Mouse (Mus musculus) lung, adult 2 months (tissue): ENCODE results near the gene B9d2. TPM values are rescaled to one million over a fixed set of nuclear protein-coding genes. Genes with fewer than 3 reads are reported as not detected.

Experiments used
- DNase-seq: peaks from one replicate; pipeline ENCODE4 v3.0.0; 2022
- H3K4me1 ChIP-seq: fragments of 200-500 bp; 2 replicates; pipeline ENCODE4 v1.6.1; 2011; ENCODE audit warnings: low read length; ENCODE audit not compliant: control insufficient read depth, insufficient read depth
- H3K4me3 ChIP-seq: fragments of 200-500 bp; replicated peaks from 2 replicates; pipeline ENCODE3; 2011; ENCODE audit warnings: low read depth, mild to moderate bottlenecking, control low read depth, low read length; ENCODE audit errors: extremely low read depth
- CTCF ChIP-seq: fragments of 200-500 bp; IDR thresholded peaks from 2 replicates; pipeline ENCODE4 v1.5.1; 2011; ENCODE audit warnings: mild to moderate bottlenecking, low read length, control low read depth; ENCODE audit not compliant: insufficient read depth
- POLR2A ChIP-seq: fragments of 200-500 bp; IDR thresholded peaks from 2 replicates; pipeline ENCODE4 v1.6.1; 2011; ENCODE audit warnings: low read depth, mild to moderate bottlenecking, control low read depth, low read length, borderline replicate concordance; ENCODE audit errors: extremely low read depth
- whole genome bisulfite sequencing: fragments of 180-500 bp; shearing (Covaris S2); methylation state at CpG from one replicate; pipeline ENCODE4 v1.1.7; 2018; 5-methylcytosine and 5-hydroxymethylcytosine counted together
- polyA plus RNA-seq: library from polyadenylated mRNA; depleted of rRNA; stranded (reverse); fragments of >200 nt; gene quantifications from 2 replicates; pipeline ENCODE4 v1.2.3, GENCODE M21; 2012

B9d2 gene
- polyA plus RNA-seq, 1 experiment: 53.4 TPM

- H3K4me1 ChIP-seq: peaks cover 4% of the 10 kb centered on the region
- DNase-seq: no peak
Observed at GRCm38 (mm10) chr7:25683474-25684180, 3.0 kb downstream of the B9d2 start.

GRCm38 (mm10) chr7:25684659-25685058 is 4.1 kb downstream of the B9d2 start:
- no peak for TF ChIP-seq POLR2A
- no peak for TF ChIP-seq CTCF
- Histone ChIP-seq H3K4me3 (no peak overlapping the region), H3K4me1 (peaks cover 4% of the 10 kb centered on the region)
- 89% methylated on average over 6 of the region's 6 CpGs for WGBS
- DNase-seq: no peak

More at GRCm38 (mm10) chr7:25683474-25684180, 3.0 kb downstream of the B9d2 start:
- TF ChIP-seq CTCF: no peak
- no peak for TF ChIP-seq POLR2A
- H3K4me3 ChIP-seq: no peak overlapping the region
- WGBS: 45% methylated on average over 7 of the region's 7 CpGs

GRCm38 (mm10) chr7:25685926-25686470 is 5.4 kb downstream of the B9d2 start:
- TF ChIP-seq POLR2A (no peak), CTCF (no peak)
- H3K4me1 ChIP-seq: peaks cover 4% of the 10 kb centered on the region

GRCm38 (mm10) chr7:25686680-25687531 is 6.3 kb downstream of the B9d2 start, which contains the start of gene Tgfb1:
TSS of gene Tgfb1 (plus strand) at chr7:25687002.
- WGBS: 1% methylated on average over 58 of the region's 69 CpGs
- H3K4me1 ChIP-seq: peaks cover 4% of the 10 kb centered on the region
- peak; percentile 83 for DNase-seq
- peak within 1 kb of the TSS; percentile 78 for H3K4me3 ChIP-seq
- TF ChIP-seq CTCF (peak; percentile 44; the same call in 1 of the 2 replicates), POLR2A (peak; percentile 50; the same call in 1 of the 2 replicates)

More at GRCm38 (mm10) chr7:25685926-25686470, 5.4 kb downstream of the B9d2 start:
- 77% methylated on average over 21 of the region's 21 CpGs for WGBS
- H3K4me3 ChIP-seq: peak overlapping the region; percentile 78
- DNase-seq: no peak

- peak; percentile 69 for DNase-seq
- WGBS: under 1% methylated on average over 47 of the region's 47 CpGs
Observed at GRCm38 (mm10) chr7:25687811-25688401, 7.3 kb downstream of the B9d2 start.

GRCm38 (mm10) chr7:25688810-25689586 is 8.4 kb downstream of the B9d2 start:
- WGBS: under 1% methylated on average over 52 of the region's 52 CpGs
- H3K4me1 ChIP-seq: peaks cover 4% of the 10 kb centered on the region
- peak overlapping the region; percentile 78 for H3K4me3 ChIP-seq
- TF ChIP-seq CTCF: no peak
- TF ChIP-seq POLR2A: no peak
- peak; percentile 73 for DNase-seq

More at GRCm38 (mm10) chr7:25687811-25688401, 7.3 kb downstream of the B9d2 start:
- Histone ChIP-seq H3K4me3 (peak overlapping the region; percentile 78), H3K4me1 (peaks cover 4% of the 10 kb centered on the region)
- TF ChIP-seq CTCF (no peak), POLR2A (no peak)

- peaks cover 4% of the 10 kb centered on the region for H3K4me1 ChIP-seq
- TF ChIP-seq CTCF (no peak), POLR2A (no peak)
- DNase-seq: no peak
- WGBS: 13% methylated on average over 12 of the region's 12 CpGs
- peak overlapping the region; percentile 78 for H3K4me3 ChIP-seq
Observed at GRCm38 (mm10) chr7:25689603-25690021, 9.0 kb downstream of the B9d2 start.

- no peak overlapping the region for H3K4me3 ChIP-seq
Observed at GRCm38 (mm10) chr7:25690051-25690450, 9.5 kb downstream of the B9d2 start.

GRCm38 (mm10) chr7:25694104-25694503 is 13.5 kb downstream of the B9d2 start:
- WGBS: 71% methylated on average over 8 of the region's 8 CpGs
- TF ChIP-seq POLR2A (no peak), CTCF (no peak)
- DNase-seq: no peak
- no peak overlapping the region for H3K4me3 ChIP-seq
- no peaks in the 10 kb centered on the region; the same call in 1 of the 2 replicates for H3K4me1 ChIP-seq

More at GRCm38 (mm10) chr7:25690051-25690450, 9.5 kb downstream of the B9d2 start:
- WGBS: 53% methylated on average over 5 of the region's 5 CpGs
- peaks cover 4% of the 10 kb centered on the region for H3K4me1 ChIP-seq
- no peak for DNase-seq
- TF ChIP-seq POLR2A: no peak
- no peak for TF ChIP-seq CTCF
